Mouse (Mus musculus): ENCODE data around the gene Osbpl9. TPM values are rescaled to one million over a fixed set of nuclear protein-coding genes. Genes with fewer than 3 reads are reported as not detected.
A peak's percentile ranks its signal among the peaks of the same experiment; 100 is the strongest.

Gene Osbpl9
- total RNA-seq, 2 experiments from 2014 or later = 33.3 to 76.5 TPM

GRCm38 (mm10) chr4:109110978-109111377 lies 91.1 kb downstream of the Osbpl9 start:
- ATAC-seq (replicated peaks; ENCODE audit: low FRiP score, poor library complexity, severe bottlenecking) = no peak

- ATAC-seq (replicated peaks; ENCODE audit: low FRiP score, poor library complexity, severe bottlenecking) = no peak
Measured at GRCm38 (mm10) chr4:109109686-109110085, 92.4 kb downstream of the Osbpl9 start.

GRCm38 (mm10) chr4:109109012-109109411 lies 93.1 kb downstream of the Osbpl9 start:
- ATAC-seq (replicated peaks; ENCODE audit: low FRiP score, poor library complexity, severe bottlenecking) = no peak

GRCm38 (mm10) chr4:109106594-109106993 lies 95.5 kb downstream of the Osbpl9 start:
- ATAC-seq (replicated peaks; ENCODE audit: low FRiP score, poor library complexity, severe bottlenecking) = no peak

- no peak for ATAC-seq (replicated peaks; ENCODE audit: low FRiP score, poor library complexity, severe bottlenecking)
Measured at GRCm38 (mm10) chr4:109106034-109106433, 96.0 kb downstream of the Osbpl9 start.

GRCm38 (mm10) chr4:109105254-109105653 lies 96.8 kb downstream of the Osbpl9 start:
- ATAC-seq (replicated peaks; ENCODE audit: low FRiP score, poor library complexity, severe bottlenecking) = no peak

- ATAC-seq (replicated peaks; ENCODE audit: low FRiP score, poor library complexity, severe bottlenecking) = no peak
Measured at GRCm38 (mm10) chr4:109103145-109103883, 98.8 kb downstream of the Osbpl9 start.

- ATAC-seq (replicated peaks; ENCODE audit: low FRiP score, poor library complexity, severe bottlenecking) = no peak
Measured at GRCm38 (mm10) chr4:109102574-109102973, 99.5 kb downstream of the Osbpl9 start.

GRCm38 (mm10) chr4:109098861-109099260 lies 103.2 kb downstream of the Osbpl9 start:
- ATAC-seq (replicated peaks; ENCODE audit: low FRiP score, poor library complexity, severe bottlenecking) = no peak

GRCm38 (mm10) chr4:109094269-109094668 lies 107.8 kb downstream of the Osbpl9 start:
- ATAC-seq (replicated peaks; ENCODE audit: low FRiP score, poor library complexity, severe bottlenecking) = no peak

GRCm38 (mm10) chr4:109092344-109092743 lies 109.7 kb downstream of the Osbpl9 start:
- ATAC-seq (replicated peaks; ENCODE audit: low FRiP score, poor library complexity, severe bottlenecking) = no peak

GRCm38 (mm10) chr4:109091241-109091777 lies 110.8 kb downstream of the Osbpl9 start:
- no peak for ATAC-seq (replicated peaks; ENCODE audit: low FRiP score, poor library complexity, severe bottlenecking)

- peak; percentile 57 for ATAC-seq (replicated peaks; ENCODE audit: low FRiP score, poor library complexity, severe bottlenecking)
Measured at GRCm38 (mm10) chr4:109089999-109090398, 112.1 kb downstream of the Osbpl9 start.

GRCm38 (mm10) chr4:109089171-109089570 lies 112.9 kb downstream of the Osbpl9 start:
- ATAC-seq (replicated peaks; ENCODE audit: low FRiP score, poor library complexity, severe bottlenecking) = no peak

- no peak for ATAC-seq (replicated peaks; ENCODE audit: low FRiP score, poor library complexity, severe bottlenecking)
Measured at GRCm38 (mm10) chr4:109080118-109080517, 122.0 kb downstream of the Osbpl9 start.

- ATAC-seq (replicated peaks; ENCODE audit: low FRiP score, poor library complexity, severe bottlenecking) = no peak
Measured at GRCm38 (mm10) chr4:109079676-109080075, 122.4 kb downstream of the Osbpl9 start.

GRCm38 (mm10) chr4:109078941-109079340 lies 123.1 kb downstream of the Osbpl9 start:
- ATAC-seq (replicated peaks; ENCODE audit: low FRiP score, poor library complexity, severe bottlenecking) = no peak

- no peak for ATAC-seq (replicated peaks; ENCODE audit: low FRiP score, poor library complexity, severe bottlenecking)
Measured at GRCm38 (mm10) chr4:109073296-109073695, 128.8 kb downstream of the Osbpl9 start.

- ATAC-seq (replicated peaks; ENCODE audit: low FRiP score, poor library complexity, severe bottlenecking) = no peak
Measured at GRCm38 (mm10) chr4:109072891-109073290, 129.2 kb downstream of the Osbpl9 start.

GRCm38 (mm10) chr4:109065714-109066113 lies 136.4 kb downstream of the Osbpl9 start:
- ATAC-seq (replicated peaks; ENCODE audit: low FRiP score, poor library complexity, severe bottlenecking) = no peak

GRCm38 (mm10) chr4:109064941-109065340 lies 137.1 kb downstream of the Osbpl9 start:
- no peak for ATAC-seq (replicated peaks; ENCODE audit: low FRiP score, poor library complexity, severe bottlenecking)

Measured in erythroblast, adult 5-6 weeks (primary cell).